Mouse (Mus musculus): ENCODE results near the gene Gm10563.
"Not testable (repeated sequence)": the region's sequence is repeated elsewhere in the genome, so short reads cannot be mapped to it uniquely, and the experiment has no call there.

The Gm10563 gene

GRCm38 (mm10) chr4:155645308-155645707 lies at the start of gene Gm10563:
Gene Gm10563, minus strand, starts transcription at chr4:155645408.
- not testable (repeated sequence) for DNase-seq (ENCODE audit: low spot score in 2 of 2)

- peak; percentile 68 to 80 for DNase-seq (ENCODE audit: low spot score in 2 of 2)
Measured at GRCm38 (mm10) chr4:155694482-155695401, 49.5 kb upstream of the Gm10563 start.

- peak in 1 of 2 experiments; percentile 75 for DNase-seq (ENCODE audit: low spot score in 2 of 2)
Measured at GRCm38 (mm10) chr4:155694111-155694481, 48.9 kb upstream of the Gm10563 start, which contains the start of gene Fndc10. Gene Fndc10, plus strand, starts transcription at chr4:155694342.

GRCm38 (mm10) chr4:155692421-155692820 lies 47.2 kb upstream of the Gm10563 start:
- no peak for DNase-seq (ENCODE audit: low spot score in 2 of 2)

GRCm38 (mm10) chr4:155690571-155691375 lies 45.6 kb upstream of the Gm10563 start:
- peak in 1 of 2 experiments; percentile 51 for DNase-seq (ENCODE audit: low spot score in 2 of 2)

GRCm38 (mm10) chr4:155687764-155688163 lies 42.6 kb upstream of the Gm10563 start:
- DNase-seq (ENCODE audit: low spot score in 2 of 2), result not testable (repeated sequence)

- DNase-seq (ENCODE audit: low spot score in 2 of 2), result not testable (repeated sequence)
Measured at GRCm38 (mm10) chr4:155683670-155684277, 38.6 kb upstream of the Gm10563 start.

GRCm38 (mm10) chr4:155675991-155676390 lies 30.8 kb upstream of the Gm10563 start:
- no peak for DNase-seq (ENCODE audit: low spot score in 2 of 2)

GRCm38 (mm10) chr4:155672082-155672481 lies 26.9 kb upstream of the Gm10563 start:
- no peak for DNase-seq (ENCODE audit: low spot score in 2 of 2)

GRCm38 (mm10) chr4:155670236-155670635 lies 25.0 kb upstream of the Gm10563 start:
- not testable (repeated sequence) for DNase-seq (ENCODE audit: low spot score in 2 of 2)

- no peak for DNase-seq (ENCODE audit: low spot score in 2 of 2)
Measured at GRCm38 (mm10) chr4:155669598-155670075, 24.4 kb upstream of the Gm10563 start.

- peak; percentile 95 to 98 for DNase-seq (ENCODE audit: low spot score in 2 of 2)
Measured at GRCm38 (mm10) chr4:155668689-155669597, 23.7 kb upstream of the Gm10563 start, which contains the start of gene Mib2. Gene Mib2, minus strand, starts transcription at chr4:155669198.

- no peak for DNase-seq (ENCODE audit: low spot score in 2 of 2)
Measured at GRCm38 (mm10) chr4:155666903-155667302, 21.7 kb upstream of the Gm10563 start.

GRCm38 (mm10) chr4:155660641-155661040 lies 15.4 kb upstream of the Gm10563 start:
- no peak for DNase-seq (ENCODE audit: low spot score in 2 of 2)

- no peak for DNase-seq (ENCODE audit: low spot score in 2 of 2)
Measured at GRCm38 (mm10) chr4:155658961-155659360, 13.8 kb upstream of the Gm10563 start.

- DNase-seq (ENCODE audit: low spot score in 2 of 2), result no peak
Measured at GRCm38 (mm10) chr4:155656214-155656751, 11.1 kb upstream of the Gm10563 start.

GRCm38 (mm10) chr4:155654456-155655298 lies 9.5 kb upstream of the Gm10563 start:
- DNase-seq (ENCODE audit: low spot score in 2 of 2), result no peak

GRCm38 (mm10) chr4:155654183-155654455 lies 8.9 kb upstream of the Gm10563 start:
- DNase-seq (ENCODE audit: low spot score in 2 of 2), result no peak

- no peak for DNase-seq (ENCODE audit: low spot score in 2 of 2)
Measured at GRCm38 (mm10) chr4:155653451-155654182, 8.4 kb upstream of the Gm10563 start.
